16 mouse cellular contexts compared by ENCODE assay signal in the genomic region with DNA sequence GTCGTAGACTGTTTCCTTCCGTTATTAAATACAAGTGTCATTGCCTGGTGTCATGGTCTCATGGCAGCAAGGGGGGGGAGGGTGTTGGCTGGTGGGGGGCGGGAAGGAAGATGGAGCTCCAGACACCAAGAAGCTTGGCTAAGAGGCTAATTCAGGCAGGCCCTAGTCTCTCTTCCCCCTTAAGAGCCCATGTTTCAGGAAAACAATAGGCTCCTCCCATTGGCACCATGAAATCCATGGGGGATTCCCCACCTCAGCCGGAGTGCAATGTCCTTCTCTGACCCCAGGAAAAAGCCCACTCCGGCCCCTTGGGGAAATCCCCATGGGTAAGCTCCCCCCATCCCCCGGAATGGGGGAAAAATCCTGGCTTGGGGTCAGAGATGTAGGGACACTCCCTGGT. TPM values are rescaled to one million over a fixed set of nuclear protein-coding genes. Genes with fewer than 3 reads are reported as not detected.
A peak's percentile ranks its signal among the peaks of the same experiment; 100 is the strongest.
DNase-seq lines count a peak whose midpoint lies in the region; ATAC-seq lines count a peak whose summit lies in the region.
"Had no signal": no experiment of that assay in that cellular context is flagged by ENCODE, and none has a peak within 500 bp of the region (broad histone marks: within the 10 kb centered on the region; RNA-seq: fewer than 3 reads in every experiment).

No protein-coding gene starts in this region.

- H3K4me3 ChIP-seq in heart, embryonic 11.5 days (ENCODE audit: low read depth, low read length) = no peak overlapping the region
- H3K4me3 ChIP-seq: erythroblast, embryonic 14.5 days; hindbrain, embryonic 15.5 days; midbrain, embryonic 12.5 days; myocyte had no signal

- H3K36me3 ChIP-seq in heart, embryonic 11.5 days (ENCODE audit: control insufficient read depth, insufficient read depth, low read length) = no peaks in the 10 kb centered on the region
- H3K36me3 ChIP-seq: hindbrain, embryonic 15.5 days; midbrain, embryonic 12.5 days had no signal

- peak; percentile 63 to 69 for DNase-seq in heart, adult 18-20 months
- peak; percentile 55 for DNase-seq in heart, adult 8-10 months (ENCODE audit: low spot score)
- DNase-seq in heart, postnatal 4 days = peak; percentile 29
- DNase-seq in lung, postnatal 25 days (ENCODE audit: low spot score) = peak; percentile 66
- no peak for DNase-seq in thymus, postnatal 36 days
- no peak for DNase-seq in layer of hippocampus, adult 11-12 months (ENCODE audit: low spot score)
- DNase-seq: cerebellum, postnatal 10 days; right cerebral cortex, adult 18-20 months had no signal

- H3K4me2 ChIP-seq in heart, embryonic 11.5 days = no peak overlapping the region
- H3K4me2 ChIP-seq: hindbrain, embryonic 15.5 days; midbrain, embryonic 12.5 days had no signal

- 57% methylated on average over 6 of the region's 6 CpGs for WGBS in heart, embryonic 11.5 days (ENCODE audit: insufficient replicate concordance)

- H3K9ac ChIP-seq in heart, embryonic 11.5 days (ENCODE audit: low read depth, low read length) = no peak overlapping the region
- H3K9ac ChIP-seq: hindbrain, embryonic 15.5 days; midbrain, embryonic 12.5 days had no signal

- H3K9me3 ChIP-seq in heart, embryonic 11.5 days (replicated peaks; ENCODE audit: control insufficient read depth, low read length) = no peaks in the 10 kb centered on the region
- H3K9me3 ChIP-seq: hindbrain, embryonic 15.5 days; midbrain, embryonic 12.5 days had no signal

- ATAC-seq in heart, embryonic 11.5 days (replicated peaks; ENCODE audit: insufficient number of reproducible peaks, low FRiP score, low TSS enrichment) = no peak
- ATAC-seq: CD4-positive, CD25-positive, alpha-beta regulatory T cell, adult 4 months had no signal

- H3K27me3 ChIP-seq in heart, embryonic 11.5 days (ENCODE audit: control insufficient read depth, insufficient read depth, low read length) = no peaks in the 10 kb centered on the region
- H3K27me3 ChIP-seq: hindbrain, embryonic 15.5 days; midbrain, embryonic 12.5 days had no signal

- H3K4me1 ChIP-seq in heart, embryonic 11.5 days (ENCODE audit: control insufficient read depth, insufficient read depth, low read length) = no peaks in the 10 kb centered on the region
- H3K4me1 ChIP-seq: hindbrain, embryonic 15.5 days; midbrain, embryonic 12.5 days had no signal

- no peak overlapping the region for H3K27ac ChIP-seq in heart, embryonic 11.5 days (ENCODE audit: low read depth, low read length)
- H3K27ac ChIP-seq: hindbrain, embryonic 15.5 days; midbrain, embryonic 12.5 days had no signal

RNA-seq across cellular contexts. Expression of gene Gm12216, which starts 40.3 kb away (rescaled TPM):
- total RNA-seq in heart, adult 18-20 months (2021) = 1 to 10 TPM; 2.5 to 2.6 TPM
- polyA plus RNA-seq in heart, embryonic 11.5 days (2014; fragmentation: Nextera tagmentation; extraction: Ambion mirVana) = 0.63 TPM in 1 of 2 replicates, not detected in the other
- 1 to 10 TPM; 1.2 to 3.0 (median 2.1) TPM for total RNA-seq in heart, adult 8-10 months (2022)
- 1 to 10 TPM in 1 of 2 experiments, under 1 TPM in 1; 0.32 to 1.6 TPM for total RNA-seq in heart, postnatal 4 days (2021)
- polyA plus RNA-seq: erythroblast, embryonic 14.5 days had no signal

RNA-seq across cellular contexts. Expression of gene Gm17334, which starts 45.8 kb away (rescaled TPM):
- under 1 TPM in 1 of 2 experiments, not detected in 1; 0.30 TPM for total RNA-seq in heart, adult 18-20 months (2021)
- 0.24 TPM in 1 of 2 replicates, not detected in the other for polyA plus RNA-seq in heart, embryonic 11.5 days (2014; fragmentation: Nextera tagmentation; extraction: Ambion mirVana)
- total RNA-seq in heart, adult 8-10 months (2022) = under 1 TPM; 0.40 to 0.60 (median 0.45) TPM
- not detected for total RNA-seq in heart, postnatal 4 days (2021)
- polyA plus RNA-seq: erythroblast, embryonic 14.5 days; heart, embryonic 14.5 days; hindbrain, embryonic 15.5 days; midbrain, embryonic 12.5 days; testis, adult 2 months had no signal

RNA-seq across cellular contexts. Expression of gene Irf1, which starts 49.0 kb away (rescaled TPM):
- 10 to 100 TPM; 18.7 to 23.9 TPM for total RNA-seq in heart, adult 18-20 months (2021)
- 8.5 and 8.8 TPM in 2 replicates for polyA plus RNA-seq in heart, embryonic 11.5 days (2014; fragmentation: Nextera tagmentation; extraction: Ambion mirVana)
- total RNA-seq in heart, adult 8-10 months (2022) = 10 to 100 TPM; 15.7 to 20.1 (median 17.2) TPM
- total RNA-seq in heart, postnatal 4 days (2021) = 10 to 100 TPM; 11.8 to 12.2 TPM

Comparison
In these comparisons a context has a peak if more than half of its experiments do, and no peak if none do; other contexts are left out.
1. DNase-seq: peak in heart, adult 18-20 months (2 of 2), heart, adult 8-10 months (single experiment), heart, postnatal 4 days (single experiment) and lung, postnatal 25 days (single experiment); none in thymus, postnatal 36 days (0 of 2) and layer of hippocampus, adult 11-12 months (single experiment).